Mouse (Mus musculus) kidney, adult 2 months (tissue): ENCODE results near the gene Muc4. TPM values are rescaled to one million over a fixed set of nuclear protein-coding genes. Genes with fewer than 3 reads are reported as not detected.

Experiments used
- DNase-seq: peaks from one replicate; pipeline ENCODE4 v3.0.0; 2021
- H3K27ac ChIP-seq: fragments of 200-500 bp; 2 replicates; pipeline ENCODE4 v1.5.1; 2012; ENCODE audit warnings: low read depth, low read length, control low read depth, inconsistent platforms; ENCODE audit not compliant: insufficient read depth
- H3K27me3 ChIP-seq: fragments of 200-500 bp; replicated peaks from 2 replicates; pipeline ENCODE4 v1.6.1; 2012; ENCODE audit warnings: mild to moderate bottlenecking, moderate library complexity, low read length, inconsistent platforms; ENCODE audit not compliant: control insufficient read depth, insufficient read depth
- H3K36me3 ChIP-seq: fragments of 200-500 bp; 2 replicates; pipeline ENCODE4 v1.6.1; 2012; ENCODE audit warnings: mild to moderate bottlenecking, moderate library complexity, low read length, inconsistent platforms; ENCODE audit not compliant: control insufficient read depth, insufficient read depth
- H3K4me1 ChIP-seq: fragments of 200-500 bp; 2 replicates; pipeline ENCODE4 v1.6.1; 2011; ENCODE audit warnings: low read length; ENCODE audit not compliant: control insufficient read depth, insufficient read depth
- H3K4me3 ChIP-seq: fragments of 200-500 bp; 2 replicates; pipeline ENCODE4 v1.5.1; 2011; ENCODE audit warnings: mild to moderate bottlenecking, low read depth, low read length, control low read depth; ENCODE audit not compliant: insufficient read depth
- CTCF ChIP-seq: fragments of 200-500 bp; conservative IDR thresholded peaks from 2 replicates; pipeline ENCODE4 v1.5.1; 2011; ENCODE audit warnings: low read depth, mild to moderate bottlenecking, control low read depth, low read length, moderate library complexity, mixed read lengths; ENCODE audit not compliant: insufficient read depth, insufficient read length
- POLR2A ChIP-seq: fragments of 200-500 bp; IDR thresholded peaks from one replicate; pipeline ENCODE4 v1.6.1; 2011; ENCODE audit warnings: low read depth, low read length, control low read depth
- WGBS: fragments of 180-500 bp; shearing (Covaris S2); methylation state at CpG from one replicate; pipeline ENCODE4 v1.1.7; 2018; 5-methylcytosine and 5-hydroxymethylcytosine counted together
- polyA plus RNA-seq: library from polyadenylated mRNA; depleted of rRNA; stranded (reverse); fragments of >200 nt; gene quantifications from 2 replicates; pipeline ENCODE4 v1.2.3, GENCODE M21; 2012

The Muc4 gene
- polyA plus RNA-seq, 1 experiment: 0.16 TPM

GRCm38 (mm10) chr16:32710426-32711070 lies 25.1 kb upstream of the Muc4 start:
- no peak overlapping the region for H3K27ac ChIP-seq
- H3K27me3 ChIP-seq: no peaks in the 10 kb centered on the region
- 71% methylated on average over 14 of the region's 14 CpGs for whole genome bisulfite sequencing
- no peak for DNase-seq
- H3K4me3 ChIP-seq: no peak overlapping the region
- no peak for TF ChIP-seq POLR2A
- TF ChIP-seq CTCF: no peak
- H3K36me3 ChIP-seq: no peaks in the 10 kb centered on the region
- H3K4me1 ChIP-seq: no peaks in the 10 kb centered on the region

GRCm38 (mm10) chr16:32712202-32712601 lies 23.5 kb upstream of the Muc4 start:
- H3K4me1 ChIP-seq: no peaks in the 10 kb centered on the region
- H3K27me3 ChIP-seq: no peaks in the 10 kb centered on the region
- TF ChIP-seq POLR2A: no peak
- TF ChIP-seq CTCF: no peak
- no peak overlapping the region for H3K4me3 ChIP-seq
- 82% methylated on average over 11 of the region's 11 CpGs for WGBS
- no peak for DNase-seq
- no peaks in the 10 kb centered on the region for H3K36me3 ChIP-seq
- H3K27ac ChIP-seq: no peak overlapping the region

GRCm38 (mm10) chr16:32713556-32713955 lies 22.1 kb upstream of the Muc4 start:
- 57% methylated on average over 6 of the region's 6 CpGs for WGBS
- H3K4me3 ChIP-seq: no peak overlapping the region

GRCm38 (mm10) chr16:32715364-32715763 lies 20.3 kb upstream of the Muc4 start:
- Histone ChIP-seq H3K27ac (no peak overlapping the region), H3K4me1 (no peaks in the 10 kb centered on the region), H3K36me3 (no peaks in the 10 kb centered on the region), H3K27me3 (no peaks in the 10 kb centered on the region), H3K4me3 (no peak overlapping the region)
- TF ChIP-seq CTCF (peak; percentile 46), POLR2A (no peak)
- no peak for DNase-seq
- 31% methylated on average over 13 of the region's 13 CpGs for WGBS

More at GRCm38 (mm10) chr16:32713556-32713955, 22.1 kb upstream of the Muc4 start:
- H3K27me3 ChIP-seq: no peaks in the 10 kb centered on the region
- TF ChIP-seq POLR2A (no peak), CTCF (no peak)
- H3K27ac ChIP-seq: no peak overlapping the region
- H3K36me3 ChIP-seq: no peaks in the 10 kb centered on the region
- H3K4me1 ChIP-seq: no peaks in the 10 kb centered on the region
- DNase-seq: no peak

- WGBS: 88% methylated on average over 7 of the region's 7 CpGs
- TF ChIP-seq CTCF (no peak), POLR2A (no peak)
- H3K27ac ChIP-seq: no peak overlapping the region
Measured at GRCm38 (mm10) chr16:32723163-32723562, 12.5 kb upstream of the Muc4 start.

GRCm38 (mm10) chr16:32723767-32724166 lies 11.9 kb upstream of the Muc4 start:
- Histone ChIP-seq H3K27me3 (no peaks in the 10 kb centered on the region), H3K4me3 (no peak overlapping the region), H3K36me3 (no peaks in the 10 kb centered on the region), H3K27ac (no peak overlapping the region), H3K4me1 (no peaks in the 10 kb centered on the region)
- no peak for DNase-seq
- TF ChIP-seq POLR2A: no peak
- no peak for TF ChIP-seq CTCF
- WGBS: 68% methylated on average over 4 of the region's 4 CpGs

More at GRCm38 (mm10) chr16:32723163-32723562, 12.5 kb upstream of the Muc4 start:
- Histone ChIP-seq H3K4me3 (no peak overlapping the region), H3K36me3 (no peaks in the 10 kb centered on the region), H3K4me1 (no peaks in the 10 kb centered on the region), H3K27me3 (no peaks in the 10 kb centered on the region)
- DNase-seq: no peak

- TF ChIP-seq CTCF (no peak), POLR2A (no peak)
- no peak for DNase-seq
- H3K27ac ChIP-seq: no peak overlapping the region
- no peaks in the 10 kb centered on the region for H3K4me1 ChIP-seq
- no peaks in the 10 kb centered on the region for H3K36me3 ChIP-seq
- no peaks in the 10 kb centered on the region for H3K27me3 ChIP-seq
- H3K4me3 ChIP-seq: no peak overlapping the region
- WGBS: 91% methylated on average over 2 of the region's 2 CpGs
Measured at GRCm38 (mm10) chr16:32724259-32724658, 11.4 kb upstream of the Muc4 start.
